Mouse (Mus musculus) C2C12 (cell line): Measurements from ENCODE around the gene Odc1.

ENCODE experiments used
- CTCF ChIP-seq: IDR thresholded peaks from one replicate; pipeline ENCODE4 v1.5.1; 2011; ENCODE audit not compliant: control insufficient read depth, insufficient read depth, insufficient read length
- MAX ChIP-seq: IDR thresholded peaks from one replicate; pipeline ENCODE4 v1.6.1; 2011; ENCODE audit warnings: mild to moderate bottlenecking, control low read depth
- MYOG ChIP-seq: IDR thresholded peaks from one replicate; pipeline ENCODE4 v1.6.1; 2011; ENCODE audit not compliant: control insufficient read depth, insufficient read length; ENCODE audit errors: extremely low read depth
- USF1 ChIP-seq: IDR thresholded peaks from one replicate; pipeline ENCODE4 v1.6.1; 2011; ENCODE audit warnings: low read depth, mild to moderate bottlenecking, control low read depth, moderate library complexity

GRCm38 (mm10) chr12:17578601-17579000 is 34.0 kb downstream of the Odc1 start:
- TF ChIP-seq CTCF (no peak), MYOG (no peak), MAX (no peak), USF1 (no peak)
